Mouse (Mus musculus): Measurements from ENCODE around the gene Mmachc. TPM values are rescaled to one million over a fixed set of nuclear protein-coding genes. Genes with fewer than 3 reads are reported as not detected.
"Not testable (repeated sequence)": the region's sequence is repeated elsewhere in the genome, so short reads cannot be mapped to it uniquely, and the experiment has no call there.

The Mmachc gene
- polyA plus RNA-seq, 1 experiment from 2014 or later, result 23.0 TPM

GRCm38 (mm10) chr4:116687041-116687440, 21.2 kb downstream of the Mmachc start:
- H3K27me3 ChIP-seq (replicated peaks), result no peaks in the 10 kb centered on the region
- peak overlapping the region; percentile 69 for H3K4me3 ChIP-seq (replicated peaks)
- H3K4me1 ChIP-seq (replicated peaks), result peaks cover 16% of the 10 kb centered on the region
- peaks cover 6% of the 10 kb centered on the region for H3K36me3 ChIP-seq
- H3K27ac ChIP-seq, result no peak overlapping the region
- H3K9me3 ChIP-seq, result no peaks in the 10 kb centered on the region
- 16% methylated on average over 1 of the region's 1 CpGs for WGBS
- peak overlapping the region; percentile 63 for H3K4me2 ChIP-seq (replicated peaks)
- ATAC-seq, result no peak
- H3K9ac ChIP-seq, result 0 out of 2 replicates have a peak overlapping the region, but pooled peaks have one; percentile 77

DNA sequence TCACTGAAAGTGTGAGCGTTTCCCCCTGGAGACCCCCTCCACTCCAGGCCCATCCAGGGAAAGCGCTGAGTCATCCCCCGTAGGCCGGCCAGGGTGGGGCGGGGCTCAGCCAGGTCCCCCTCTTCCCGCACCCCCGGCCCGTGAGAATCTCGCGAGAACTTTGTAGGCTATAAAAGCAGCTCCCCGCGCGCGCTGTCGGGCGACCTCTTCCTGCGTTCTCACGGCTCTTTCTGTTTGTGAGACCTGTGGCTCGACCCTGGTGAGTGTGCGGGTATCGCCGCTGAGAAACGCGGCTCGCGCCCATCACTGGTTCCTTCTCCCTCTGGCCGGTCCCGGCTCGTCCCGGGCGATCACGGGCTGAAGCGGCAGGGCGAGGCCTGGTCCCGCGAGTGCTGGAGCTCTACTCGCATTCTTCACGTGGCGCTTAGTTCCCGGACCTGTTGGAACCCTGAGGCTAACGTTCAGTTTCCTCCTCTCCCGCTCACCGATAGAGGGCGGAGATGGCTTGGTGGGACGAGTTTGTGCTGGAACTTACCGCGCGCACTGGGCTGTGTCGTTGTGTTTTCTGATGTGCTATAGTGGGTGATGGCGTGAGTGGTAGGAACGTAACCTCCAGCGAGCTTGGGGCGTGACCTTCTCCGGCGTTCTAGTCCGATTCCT, 22.7 kb downstream of the Mmachc start, which contains the start of gene Prdx1:
Gene Prdx1, plus strand, starts transcription at position 143 of the 660 bp plus-strand sequence.
- WGBS, result under 1% methylated on average over 56 of the region's 56 CpGs
- peak within 1 kb of the TSS; percentile 63 for H3K4me2 ChIP-seq (replicated peaks)
- no peaks in the 10 kb centered on the region for H3K27me3 ChIP-seq (replicated peaks)
- peak; percentile 94 for ATAC-seq
- H3K27ac ChIP-seq, result peak within 1 kb of the TSS; percentile 98
- H3K36me3 ChIP-seq, result peaks cover 4% of the 10 kb centered on the region; the same call in 1 of the 2 replicates
- H3K9me3 ChIP-seq, result no peaks in the 10 kb centered on the region
- peak within 1 kb of the TSS; percentile 77 for H3K9ac ChIP-seq
- H3K4me3 ChIP-seq (replicated peaks), result peak within 1 kb of the TSS; percentile 69
- H3K4me1 ChIP-seq (replicated peaks), result peaks cover 16% of the 10 kb centered on the region

DNA sequence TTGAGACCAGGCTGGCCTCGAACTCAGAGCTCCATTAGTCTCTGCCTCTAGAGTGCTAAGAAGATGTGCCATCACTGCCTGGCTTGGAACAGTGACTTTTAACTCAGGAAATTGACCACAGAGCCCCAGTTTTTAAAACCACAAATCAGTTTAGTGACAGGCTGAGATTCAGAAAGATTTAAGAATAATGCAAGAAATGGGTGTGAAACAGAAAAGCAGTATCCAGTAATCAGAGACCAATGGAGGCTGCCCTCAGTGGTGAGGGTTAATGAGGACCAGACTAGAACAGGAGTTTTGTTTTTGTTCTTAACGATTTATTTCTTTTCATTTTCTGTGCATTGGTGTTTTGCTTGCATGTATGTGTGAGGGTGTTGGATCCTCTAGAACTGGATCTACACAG, 23.5 kb downstream of the Mmachc start:
- Histone ChIP-seq H3K27me3 (replicated peaks) (no peaks in the 10 kb centered on the region), H3K4me3 (replicated peaks) (peak overlapping the region; percentile 69; the same call in 1 of the 2 replicates), H3K36me3 (peaks cover 4% of the 10 kb centered on the region; the same call in 1 of the 2 replicates), H3K4me2 (replicated peaks) (peak overlapping the region; percentile 63), H3K9ac (no peak overlapping the region), H3K9me3 (no peaks in the 10 kb centered on the region), H3K4me1 (replicated peaks) (peaks cover 12% of the 10 kb centered on the region), H3K27ac (peak overlapping the region; percentile 98)
- no peak for ATAC-seq
- WGBS, result 75% methylated on average over 2 of the region's 2 CpGs

DNA sequence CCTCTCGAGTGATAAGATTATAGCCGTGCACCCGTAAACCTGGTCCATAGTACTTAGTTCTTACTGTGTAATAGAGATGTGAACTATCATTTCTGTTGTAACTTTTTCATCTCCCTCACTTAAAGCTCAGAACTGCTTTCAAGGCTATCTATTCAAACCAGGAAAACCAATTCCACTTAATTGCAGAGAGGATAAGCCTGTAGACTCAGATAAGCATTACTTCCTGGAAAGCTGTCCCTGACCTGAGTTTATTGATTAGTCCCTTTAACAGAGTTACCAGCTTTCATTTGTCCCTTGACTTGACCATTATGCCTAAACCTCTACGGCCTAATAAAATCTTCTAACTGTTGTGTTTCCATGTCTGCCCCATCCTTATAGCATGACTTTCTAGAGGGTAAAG, 24.2 kb downstream of the Mmachc start:
- H3K9ac ChIP-seq, result no peak overlapping the region
- H3K4me3 ChIP-seq (replicated peaks), result no peak overlapping the region
- 0 out of 2 replicates have a peak overlapping the region, but pooled peaks have one; percentile 38 for H3K27ac ChIP-seq
- peaks cover 12% of the 10 kb centered on the region for H3K4me1 ChIP-seq (replicated peaks)
- WGBS, result 69% methylated on average over 4 of the region's 4 CpGs
- H3K9me3 ChIP-seq, result no peaks in the 10 kb centered on the region
- H3K4me2 ChIP-seq (replicated peaks), result no peak overlapping the region
- no peaks in the 10 kb centered on the region for H3K27me3 ChIP-seq (replicated peaks)
- H3K36me3 ChIP-seq, result peaks cover 4% of the 10 kb centered on the region; the same call in 1 of the 2 replicates
- 0 out of 2 replicates have a peak, but pooled peaks have one; percentile 3 for ATAC-seq

- not testable (repeated sequence) for H3K9me3 ChIP-seq; ATAC-seq; H3K27ac ChIP-seq; H3K36me3 ChIP-seq; H3K4me2 ChIP-seq (replicated peaks); H3K9ac ChIP-seq; H3K27me3 ChIP-seq (replicated peaks); H3K4me1 ChIP-seq (replicated peaks); H3K4me3 ChIP-seq (replicated peaks)
- 92% methylated on average over 4 of the region's 4 CpGs for WGBS
Observed at GRCm38 (mm10) chr4:116680521-116680920, 27.7 kb downstream of the Mmachc start.

GRCm38 (mm10) chr4:116679141-116679540, 29.1 kb downstream of the Mmachc start:
- H3K36me3 ChIP-seq, result no peaks in the 10 kb centered on the region
- ATAC-seq, result no peak
- H3K4me3 ChIP-seq (replicated peaks), result no peak overlapping the region
- H3K4me1 ChIP-seq (replicated peaks), result no peaks in the 10 kb centered on the region
- no peaks in the 10 kb centered on the region for H3K9me3 ChIP-seq
- WGBS, result 66% methylated on average over 5 of the region's 5 CpGs
- no peak overlapping the region for H3K9ac ChIP-seq
- H3K27ac ChIP-seq, result no peak overlapping the region
- H3K27me3 ChIP-seq (replicated peaks), result no peaks in the 10 kb centered on the region
- no peak overlapping the region for H3K4me2 ChIP-seq (replicated peaks)

GRCm38 (mm10) chr4:116677808-116678207, 30.4 kb downstream of the Mmachc start:
- Histone ChIP-seq H3K36me3 (no peaks in the 10 kb centered on the region), H3K27ac (no peak overlapping the region), H3K4me3 (replicated peaks) (no peak overlapping the region), H3K4me2 (replicated peaks) (no peak overlapping the region), H3K9ac (no peak overlapping the region), H3K9me3 (no peaks in the 10 kb centered on the region), H3K27me3 (replicated peaks) (no peaks in the 10 kb centered on the region), H3K4me1 (replicated peaks) (0 out of 2 replicates have a peak, but pooled peaks cover 3% of the 10 kb centered on the region)
- WGBS, result 86% methylated on average over 1 of the region's 1 CpGs
- no peak for ATAC-seq

- no peak for ATAC-seq
- WGBS, result 81% methylated on average over 3 of the region's 3 CpGs
- Histone ChIP-seq H3K9me3 (no peaks in the 10 kb centered on the region), H3K4me1 (replicated peaks) (0 out of 2 replicates have a peak, but pooled peaks cover 3% of the 10 kb centered on the region), H3K4me2 (replicated peaks) (no peak overlapping the region), H3K9ac (no peak overlapping the region), H3K36me3 (no peaks in the 10 kb centered on the region), H3K27ac (no peak overlapping the region), H3K4me3 (replicated peaks) (no peak overlapping the region), H3K27me3 (replicated peaks) (no peaks in the 10 kb centered on the region)
Observed at GRCm38 (mm10) chr4:116676027-116676426, 32.2 kb downstream of the Mmachc start.

GRCm38 (mm10) chr4:116674761-116675160, 33.4 kb downstream of the Mmachc start:
- H3K4me2 ChIP-seq (replicated peaks); H3K27me3 ChIP-seq (replicated peaks); ATAC-seq; H3K27ac ChIP-seq; H3K4me3 ChIP-seq (replicated peaks); H3K36me3 ChIP-seq; H3K9me3 ChIP-seq; H3K9ac ChIP-seq; H3K4me1 ChIP-seq (replicated peaks): not testable (repeated sequence)
- 85% methylated on average over 6 of the region's 6 CpGs for WGBS

- Histone ChIP-seq H3K36me3 (no peaks in the 10 kb centered on the region), H3K9ac (no peak overlapping the region), H3K27ac (0 out of 2 replicates have a peak overlapping the region, but pooled peaks have one; percentile 28), H3K4me3 (replicated peaks) (no peak overlapping the region), H3K4me1 (replicated peaks) (0 out of 2 replicates have a peak, but pooled peaks cover 3% of the 10 kb centered on the region), H3K27me3 (replicated peaks) (no peaks in the 10 kb centered on the region), H3K9me3 (no peaks in the 10 kb centered on the region), H3K4me2 (replicated peaks) (no peak overlapping the region)
- peak; percentile 98 for ATAC-seq
- WGBS, result 20% methylated on average over 2 of the region's 2 CpGs
Observed at GRCm38 (mm10) chr4:116672785-116673184, 35.4 kb downstream of the Mmachc start.

GRCm38 (mm10) chr4:116669291-116669690, 38.9 kb downstream of the Mmachc start:
- H3K4me3 ChIP-seq (replicated peaks), result no peak overlapping the region

GRCm38 (mm10) chr4:116668145-116668544, 40.1 kb downstream of the Mmachc start:
- no peak overlapping the region for H3K27ac ChIP-seq
- H3K4me2 ChIP-seq (replicated peaks), result no peak overlapping the region
- no peaks in the 10 kb centered on the region for H3K27me3 ChIP-seq (replicated peaks)
- no peak overlapping the region for H3K4me3 ChIP-seq (replicated peaks)
- H3K36me3 ChIP-seq, result no peaks in the 10 kb centered on the region
- H3K9ac ChIP-seq, result no peak overlapping the region
- H3K4me1 ChIP-seq (replicated peaks), result no peaks in the 10 kb centered on the region
- WGBS, result 57% methylated on average over 3 of the region's 3 CpGs
- H3K9me3 ChIP-seq, result no peaks in the 10 kb centered on the region
- ATAC-seq, result no peak

More at GRCm38 (mm10) chr4:116669291-116669690, 38.9 kb downstream of the Mmachc start:
- no peak overlapping the region for H3K9ac ChIP-seq
- 0 out of 2 replicates have a peak, but pooled peaks cover 3% of the 10 kb centered on the region for H3K4me1 ChIP-seq (replicated peaks)
- no peak overlapping the region for H3K4me2 ChIP-seq (replicated peaks)
- 72% methylated on average over 2 of the region's 2 CpGs for WGBS
- H3K36me3 ChIP-seq, result no peaks in the 10 kb centered on the region
- ATAC-seq, result no peak
- no peaks in the 10 kb centered on the region for H3K27me3 ChIP-seq (replicated peaks)
- H3K27ac ChIP-seq, result no peak overlapping the region
- H3K9me3 ChIP-seq, result no peaks in the 10 kb centered on the region

DNA sequence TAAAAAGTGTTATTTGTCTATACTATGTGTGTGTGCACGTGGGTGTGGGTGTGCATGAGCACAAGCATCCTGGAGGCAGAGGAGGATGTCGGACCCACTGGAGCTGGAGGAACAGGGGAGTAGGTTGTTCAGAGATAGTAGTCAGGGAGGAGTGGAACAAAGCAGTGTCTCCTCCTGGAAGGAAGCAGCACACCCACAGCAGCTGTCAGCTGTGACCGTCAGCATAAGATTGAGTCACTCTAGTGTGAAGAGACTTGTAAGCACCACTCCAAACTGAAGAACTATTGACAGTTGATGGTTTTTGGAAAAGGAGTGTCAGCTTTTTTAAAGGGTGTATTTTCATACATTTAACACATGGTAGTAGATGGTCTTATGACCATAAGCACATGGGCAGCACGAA, 41.6 kb downstream of the Mmachc start:
- no peaks in the 10 kb centered on the region for H3K9me3 ChIP-seq
- H3K4me1 ChIP-seq (replicated peaks), result no peaks in the 10 kb centered on the region
- no peaks in the 10 kb centered on the region for H3K27me3 ChIP-seq (replicated peaks)
- H3K9ac ChIP-seq, result no peak overlapping the region
- H3K27ac ChIP-seq, result no peak overlapping the region
- no peak overlapping the region for H3K4me3 ChIP-seq (replicated peaks)
- WGBS, result 61% methylated on average over 4 of the region's 4 CpGs
- no peak overlapping the region for H3K4me2 ChIP-seq (replicated peaks)
- H3K36me3 ChIP-seq, result no peaks in the 10 kb centered on the region
- ATAC-seq, result no peak
